Mouse (Mus musculus) thymus, postnatal 14 days (tissue): ENCODE results near the gene Amer3.
"Not testable (repeated sequence)": the region's sequence is repeated elsewhere in the genome, so short reads cannot be mapped to it uniquely, and the experiment has no call there.

Experiments used
- DNase-seq: peaks from one replicate; pipeline ENCODE4 v3.0.0; 2021

Amer3 gene

GRCm38 (mm10) chr1:34578851-34579781, at the start of gene Amer3:
Amer3 (plus strand) TSS chr1:34579657.
- peak; percentile 73 for DNase-seq

GRCm38 (mm10) chr1:34534574-34534973, 44.9 kb upstream of the Amer3 start:
- DNase-seq, result not testable (repeated sequence)

GRCm38 (mm10) chr1:34535043-34535698, 44.3 kb upstream of the Amer3 start, which contains the start of gene Cfc1:
Cfc1 (plus strand) TSS chr1:34535648.
- DNase-seq, result not testable (repeated sequence)

- DNase-seq, result no peak
These were observed 43.1 kb upstream of the Amer3 start for GRCm38 (mm10) chr1:34536291-34536766.

- peak; percentile 20 for DNase-seq
These were observed 42.5 kb upstream of the Amer3 start for GRCm38 (mm10) chr1:34536767-34537485.

GRCm38 (mm10) chr1:34547074-34547473, 32.4 kb upstream of the Amer3 start:
- no peak for DNase-seq

GRCm38 (mm10) chr1:34553690-34554089, 25.8 kb upstream of the Amer3 start:
- DNase-seq, result no peak

- no peak for DNase-seq
These were observed 25.2 kb upstream of the Amer3 start for GRCm38 (mm10) chr1:34554275-34554674.

GRCm38 (mm10) chr1:34560843-34561242, 18.6 kb upstream of the Amer3 start, which contains the start of gene Prss40:
Prss40 (minus strand) TSS chr1:34560943.
- DNase-seq, result no peak

- no peak for DNase-seq
These were observed 14.9 kb upstream of the Amer3 start for GRCm38 (mm10) chr1:34564383-34565045.

GRCm38 (mm10) chr1:34568120-34568519, 11.3 kb upstream of the Amer3 start:
- no peak for DNase-seq

GRCm38 (mm10) chr1:34569876-34570275, 9.6 kb upstream of the Amer3 start:
- no peak for DNase-seq

- no peak for DNase-seq
These were observed 8.0 kb upstream of the Amer3 start for GRCm38 (mm10) chr1:34571431-34571830.

- no peak for DNase-seq
These were observed 6.2 kb upstream of the Amer3 start for GRCm38 (mm10) chr1:34573221-34573620.

- DNase-seq, result no peak
These were observed 412 bp downstream of the Amer3 start for GRCm38 (mm10) chr1:34579782-34580356.

GRCm38 (mm10) chr1:34582218-34582617, 2.8 kb downstream of the Amer3 start:
- no peak for DNase-seq

- no peak for DNase-seq
These were observed 4.4 kb downstream of the Amer3 start for GRCm38 (mm10) chr1:34583821-34584263.

GRCm38 (mm10) chr1:34584736-34585135, 5.3 kb downstream of the Amer3 start:
- no peak for DNase-seq

GRCm38 (mm10) chr1:34587298-34588096, 8.0 kb downstream of the Amer3 start:
- DNase-seq, result no peak

GRCm38 (mm10) chr1:34600000-34600399, 20.5 kb downstream of the Amer3 start:
- DNase-seq, result no peak
